Mouse (Mus musculus) gastrocnemius, adult 18-20 months (tissue): ENCODE measurements around the gene Apoh. TPM values are rescaled to one million over a fixed set of nuclear protein-coding genes. Genes with fewer than 3 reads are reported as not detected.

Experiments used
- DNase-seq: peaks from one replicate; pipeline ENCODE4 v3.0.0; 2021; ENCODE audit warnings: low spot score
- total RNA-seq, 2 experiments: library from RNA; stranded (reverse); gene quantifications; 2 replicates each; pipeline ENCODE4 v1.2.3; 2021

The Apoh gene
- total RNA-seq, 2 experiments from 2014 or later = 0.78 to 1.6 TPM

DNA sequence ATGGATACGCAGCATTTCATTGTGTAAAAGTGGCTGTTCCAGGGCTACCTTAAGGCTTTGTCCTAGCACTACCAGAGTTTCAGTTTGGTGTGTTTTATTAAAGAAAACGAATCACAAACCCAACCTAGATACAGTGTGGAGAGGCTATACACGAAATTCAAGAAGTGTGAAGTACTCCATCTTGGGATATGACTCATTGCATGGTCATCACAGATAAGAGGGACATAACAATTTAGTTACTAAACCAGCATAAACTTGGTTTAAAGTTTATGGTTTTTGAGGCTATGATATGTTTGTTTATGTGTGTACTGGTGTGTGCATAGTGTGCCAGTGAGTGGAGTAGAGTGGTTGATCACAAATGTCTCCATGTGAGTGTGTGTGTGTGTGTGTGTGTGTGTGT lies 116.4 kb downstream of the Apoh start:
- no peak for DNase-seq

Other genes with a start within 250 kb of the Apoh start
- gene Prkca, start 574 bp downstream of the Apoh start, total RNA-seq = 10 to 100 TPM; 51.3 to 59.9 TPM
- gene Cep112, start 81.8 kb downstream of the Apoh start, total RNA-seq = 1 to 10 TPM; 1.6 to 1.8 TPM